In genomic region chr17:75179001-75179400, GRCm38 (mm10) we compare ENCODE assay signal across 9 mouse cellular contexts.
DNase-seq lines count a peak whose midpoint lies in the region; ATAC-seq and TF ChIP-seq lines count a peak whose summit lies in the region.
"Had no signal": no experiment of that assay in that cellular context is flagged by ENCODE, and none has a peak within 500 bp of the region (broad histone marks: within the 10 kb centered on the region; RNA-seq: fewer than 3 reads in every experiment).

No protein-coding gene starts in this region.

- H3K4me1 ChIP-seq in heart, embryonic 11.5 days (ENCODE audit: control insufficient read depth, insufficient read depth, low read length) = peaks cover 8% of the 10 kb centered on the region
- peaks cover 27% of the 10 kb centered on the region for H3K4me1 ChIP-seq in lung, embryonic 14.5 days (ENCODE audit: insufficient read depth)
- H3K4me1 ChIP-seq in embryonic fibroblast, embryonic 13.5 days (ENCODE audit: control insufficient read depth, insufficient read depth, low read length) = peaks cover 16% of the 10 kb centered on the region
- no peaks in the 10 kb centered on the region for H3K4me1 ChIP-seq in small intestine, adult 2 months (ENCODE audit: control insufficient read depth, insufficient read depth, insufficient read length, low read length)

- no peaks in the 10 kb centered on the region for H3K9me3 ChIP-seq in heart, embryonic 11.5 days (replicated peaks; ENCODE audit: control insufficient read depth, low read length)
- H3K9me3 ChIP-seq in lung, embryonic 14.5 days (ENCODE audit: low read depth, low read length) = no peaks in the 10 kb centered on the region
- H3K9me3 ChIP-seq: hindbrain, embryonic 12.5 days had no signal

- H3K36me3 ChIP-seq in heart, embryonic 11.5 days (ENCODE audit: control insufficient read depth, insufficient read depth, low read length) = no peaks in the 10 kb centered on the region
- H3K36me3 ChIP-seq in lung, embryonic 14.5 days (ENCODE audit: insufficient read depth) = no peaks in the 10 kb centered on the region
- no peaks in the 10 kb centered on the region for H3K36me3 ChIP-seq in small intestine, adult 2 months (ENCODE audit: control insufficient read depth, insufficient read depth, low read length)
- H3K36me3 ChIP-seq: hindbrain, embryonic 12.5 days had no signal

- WGBS in heart, embryonic 11.5 days (ENCODE audit: insufficient replicate concordance) = 64% methylated on average over 8 of the region's 8 CpGs
- 22% methylated on average over 8 of the region's 8 CpGs for WGBS in lung, embryonic 14.5 days
- 58% methylated on average over 8 of the region's 8 CpGs for WGBS in small intestine, adult 2 months

- H3K27me3 ChIP-seq in heart, embryonic 11.5 days (ENCODE audit: control insufficient read depth, insufficient read depth, low read length) = no peaks in the 10 kb centered on the region
- H3K27me3 ChIP-seq in lung, embryonic 14.5 days (ENCODE audit: insufficient read depth, low read length) = no peaks in the 10 kb centered on the region
- no peaks in the 10 kb centered on the region for H3K27me3 ChIP-seq in small intestine, adult 2 months (ENCODE audit: control insufficient read depth, insufficient read depth, low read length)
- H3K27me3 ChIP-seq: hindbrain, embryonic 12.5 days had no signal

- peak; percentile 8 for TF ChIP-seq POLR2A in embryonic fibroblast, embryonic 13.5 days (IDR thresholded peaks at IDR 0.05; ENCODE audit: low read depth, low read length)
- TF ChIP-seq POLR2A in small intestine, adult 2 months (IDR thresholded peaks at IDR 0.05; ENCODE audit: low read depth, low read length) = no peak

- no peak overlapping the region for H3K9ac ChIP-seq in heart, embryonic 11.5 days (ENCODE audit: low read depth, low read length)
- peak overlapping the region; percentile 37 for H3K9ac ChIP-seq in lung, embryonic 14.5 days
- H3K9ac ChIP-seq: hindbrain, embryonic 12.5 days had no signal

- DNase-seq in heart, adult 8-10 months (ENCODE audit: low spot score) = no peak
- DNase-seq in lung, embryonic 14.5 days = no peak
- DNase-seq in lung, postnatal 10 days = no peak
- no peak for DNase-seq in kidney, adult 11 months

- H3K4me2 ChIP-seq in heart, embryonic 11.5 days = peak overlapping the region; percentile 25; the same call in 1 of the 2 replicates
- H3K4me2 ChIP-seq in lung, embryonic 14.5 days = peak overlapping the region; percentile 56

- no peak overlapping the region for H3K4me3 ChIP-seq in heart, embryonic 11.5 days (ENCODE audit: low read depth, low read length)
- peak overlapping the region; percentile 24 for H3K4me3 ChIP-seq in lung, embryonic 14.5 days (ENCODE audit: low read depth, low read length)
- peak overlapping the region; percentile 50 for H3K4me3 ChIP-seq in embryonic fibroblast, embryonic 13.5 days (ENCODE audit: insufficient read depth, low read length)
- peak overlapping the region; percentile 56 for H3K4me3 ChIP-seq in small intestine, adult 2 months (ENCODE audit: low read depth, low read length)
- H3K4me3 ChIP-seq: hindbrain, embryonic 12.5 days had no signal

- ATAC-seq in heart, embryonic 11.5 days (replicated peaks; ENCODE audit: insufficient number of reproducible peaks, low FRiP score, low TSS enrichment) = no peak
- ATAC-seq in lung, embryonic 14.5 days (ENCODE audit: insufficient read depth) = no peak
- ATAC-seq in granulocyte monocyte progenitor cell, adult 5-6 weeks (replicated peaks; ENCODE audit: poor library complexity, severe bottlenecking) = no peak

- no peak for TF ChIP-seq CTCF in lung, embryonic 14.5 days (IDR thresholded peaks at IDR 0.05; ENCODE audit: low read depth)
- no peak for TF ChIP-seq CTCF in embryonic fibroblast, embryonic 13.5 days (IDR thresholded peaks at IDR 0.05; ENCODE audit: borderline replicate concordance, insufficient read depth, low read length)
- TF ChIP-seq CTCF in small intestine, adult 2 months (IDR thresholded peaks at IDR 0.05; ENCODE audit: extremely low read depth, insufficient read length, insufficient replicate concordance, low read depth, low read length) = no peak

- H3K27ac ChIP-seq in heart, embryonic 11.5 days (ENCODE audit: low read depth, low read length) = no peak overlapping the region
- H3K27ac ChIP-seq in lung, embryonic 14.5 days (ENCODE audit: low read depth) = peak overlapping the region; percentile 80
- H3K27ac ChIP-seq in embryonic fibroblast, embryonic 13.5 days (ENCODE audit: insufficient read depth, low read length) = peak overlapping the region; percentile 78
- H3K27ac ChIP-seq in small intestine, adult 2 months (ENCODE audit: insufficient read depth, low read depth, low read length) = peak overlapping the region; percentile 71
- H3K27ac ChIP-seq: hindbrain, embryonic 12.5 days had no signal
